Mouse (Mus musculus): Measurements from ENCODE around the gene Galr3. TPM values are rescaled to one million over a fixed set of nuclear protein-coding genes. Genes with fewer than 3 reads are reported as not detected.

Gene Galr3
- not detected in 2 replicates for polyA plus RNA-seq (2015; fragmentation: Nextera tagmentation; extraction: Ambion mirVana)

- Histone ChIP-seq H3K9me3 (ENCODE audit: control insufficient read depth, low read length) (no peaks in the 10 kb centered on the region), H3K4me2 (ENCODE audit: low read length) (peak within 1 kb of the TSS; percentile 76), H3K36me3 (ENCODE audit: control insufficient read depth, insufficient read depth) (no peaks in the 10 kb centered on the region), H3K27ac (ENCODE audit: low read length) (no peak within 1 kb of the TSS), H3K9ac (replicated peaks; ENCODE audit: low read depth, low read length) (peak within 1 kb of the TSS; percentile 58), H3K4me3 (replicated peaks; ENCODE audit: low read length) (peak within 1 kb of the TSS; percentile 61), H3K27me3 (replicated peaks; ENCODE audit: control insufficient read depth, insufficient read depth, low read length) (peaks cover 44% of the 10 kb centered on the region), H3K4me1 (replicated peaks; ENCODE audit: control insufficient read depth, insufficient read depth, low read length) (peaks cover 18% of the 10 kb centered on the region)
- no peak for ATAC-seq
- 73% methylated on average over 6 of the region's 6 CpGs for WGBS
Observed at GRCm38 (mm10) chr15:79041585-79041984, at the start of gene Galr3. Gene Galr3 (plus strand): TSS chr15:79041885.

GRCm38 (mm10) chr15:78992235-78992634 is 49.5 kb upstream of the Galr3 start:
- Histone ChIP-seq H3K27me3 (replicated peaks; ENCODE audit: control insufficient read depth, insufficient read depth, low read length) (no peaks in the 10 kb centered on the region), H3K36me3 (ENCODE audit: control insufficient read depth, insufficient read depth) (peaks cover 23% of the 10 kb centered on the region), H3K27ac (ENCODE audit: low read length) (no peak overlapping the region), H3K9me3 (ENCODE audit: control insufficient read depth, low read length) (no peaks in the 10 kb centered on the region), H3K4me3 (replicated peaks; ENCODE audit: low read length) (no peak overlapping the region), H3K4me1 (replicated peaks; ENCODE audit: control insufficient read depth, insufficient read depth, low read length) (peaks cover 12% of the 10 kb centered on the region), H3K9ac (replicated peaks; ENCODE audit: low read depth, low read length) (no peak overlapping the region), H3K4me2 (ENCODE audit: low read length) (no peak overlapping the region)
- no peak for ATAC-seq
- WGBS = 94% methylated on average over 7 of the region's 7 CpGs

GRCm38 (mm10) chr15:78992925-78993324 is 48.8 kb upstream of the Galr3 start:
- 95% methylated on average over 24 of the region's 24 CpGs for WGBS
- H3K4me3 ChIP-seq (replicated peaks; ENCODE audit: low read length) = no peak overlapping the region

GRCm38 (mm10) chr15:78995916-78996315 is 45.8 kb upstream of the Galr3 start:
- Histone ChIP-seq H3K9ac (replicated peaks; ENCODE audit: low read depth, low read length) (no peak overlapping the region), H3K9me3 (ENCODE audit: control insufficient read depth, low read length) (no peaks in the 10 kb centered on the region), H3K4me3 (replicated peaks; ENCODE audit: low read length) (no peak overlapping the region), H3K36me3 (ENCODE audit: control insufficient read depth, insufficient read depth) (peaks cover 29% of the 10 kb centered on the region), H3K27ac (ENCODE audit: low read length) (no peak overlapping the region), H3K4me1 (replicated peaks; ENCODE audit: control insufficient read depth, insufficient read depth, low read length) (no peaks in the 10 kb centered on the region), H3K4me2 (ENCODE audit: low read length) (no peak overlapping the region), H3K27me3 (replicated peaks; ENCODE audit: control insufficient read depth, insufficient read depth, low read length) (no peaks in the 10 kb centered on the region)
- WGBS = 96% methylated on average over 4 of the region's 4 CpGs
- no peak for ATAC-seq

More at GRCm38 (mm10) chr15:78992925-78993324, 48.8 kb upstream of the Galr3 start:
- ATAC-seq = no peak
- Histone ChIP-seq H3K36me3 (ENCODE audit: control insufficient read depth, insufficient read depth) (peaks cover 23% of the 10 kb centered on the region), H3K4me1 (replicated peaks; ENCODE audit: control insufficient read depth, insufficient read depth, low read length) (peaks cover 6% of the 10 kb centered on the region), H3K9ac (replicated peaks; ENCODE audit: low read depth, low read length) (no peak overlapping the region), H3K27me3 (replicated peaks; ENCODE audit: control insufficient read depth, insufficient read depth, low read length) (no peaks in the 10 kb centered on the region), H3K4me2 (ENCODE audit: low read length) (no peak overlapping the region), H3K27ac (ENCODE audit: low read length) (no peak overlapping the region), H3K9me3 (ENCODE audit: control insufficient read depth, low read length) (no peaks in the 10 kb centered on the region)

GRCm38 (mm10) chr15:78996663-78997062 is 45.0 kb upstream of the Galr3 start:
- no peaks in the 10 kb centered on the region for H3K4me1 ChIP-seq (replicated peaks; ENCODE audit: control insufficient read depth, insufficient read depth, low read length)
- no peak overlapping the region for H3K4me2 ChIP-seq (ENCODE audit: low read length)
- WGBS = 82% methylated on average over 3 of the region's 3 CpGs
- H3K27me3 ChIP-seq (replicated peaks; ENCODE audit: control insufficient read depth, insufficient read depth, low read length) = no peaks in the 10 kb centered on the region
- ATAC-seq = no peak
- H3K9me3 ChIP-seq (ENCODE audit: control insufficient read depth, low read length) = no peaks in the 10 kb centered on the region
- peaks cover 26% of the 10 kb centered on the region for H3K36me3 ChIP-seq (ENCODE audit: control insufficient read depth, insufficient read depth)
- no peak overlapping the region for H3K9ac ChIP-seq (replicated peaks; ENCODE audit: low read depth, low read length)
- no peak overlapping the region for H3K4me3 ChIP-seq (replicated peaks; ENCODE audit: low read length)
- no peak overlapping the region for H3K27ac ChIP-seq (ENCODE audit: low read length)

GRCm38 (mm10) chr15:78998348-78998747 is 43.3 kb upstream of the Galr3 start:
- H3K9me3 ChIP-seq (ENCODE audit: control insufficient read depth, low read length) = no peaks in the 10 kb centered on the region
- H3K9ac ChIP-seq (replicated peaks; ENCODE audit: low read depth, low read length) = no peak overlapping the region
- H3K36me3 ChIP-seq (ENCODE audit: control insufficient read depth, insufficient read depth) = peaks cover 23% of the 10 kb centered on the region; the same call in 1 of the 2 replicates
- H3K27me3 ChIP-seq (replicated peaks; ENCODE audit: control insufficient read depth, insufficient read depth, low read length) = no peaks in the 10 kb centered on the region
- no peak overlapping the region for H3K4me3 ChIP-seq (replicated peaks; ENCODE audit: low read length)
- ATAC-seq = no peak
- H3K4me1 ChIP-seq (replicated peaks; ENCODE audit: control insufficient read depth, insufficient read depth, low read length) = no peaks in the 10 kb centered on the region
- H3K4me2 ChIP-seq (ENCODE audit: low read length) = no peak overlapping the region
- WGBS = 67% methylated on average over 8 of the region's 8 CpGs
- H3K27ac ChIP-seq (ENCODE audit: low read length) = no peak overlapping the region

- H3K9ac ChIP-seq (replicated peaks; ENCODE audit: low read depth, low read length) = no peak overlapping the region
- no peak for ATAC-seq
- no peaks in the 10 kb centered on the region for H3K9me3 ChIP-seq (ENCODE audit: control insufficient read depth, low read length)
- H3K27me3 ChIP-seq (replicated peaks; ENCODE audit: control insufficient read depth, insufficient read depth, low read length) = no peaks in the 10 kb centered on the region
- H3K4me3 ChIP-seq (replicated peaks; ENCODE audit: low read length) = no peak overlapping the region
- peaks cover 23% of the 10 kb centered on the region; the same call in 1 of the 2 replicates for H3K36me3 ChIP-seq (ENCODE audit: control insufficient read depth, insufficient read depth)
- H3K4me2 ChIP-seq (ENCODE audit: low read length) = no peak overlapping the region
- WGBS = 85% methylated on average over 11 of the region's 11 CpGs
- no peaks in the 10 kb centered on the region for H3K4me1 ChIP-seq (replicated peaks; ENCODE audit: control insufficient read depth, insufficient read depth, low read length)
- no peak overlapping the region for H3K27ac ChIP-seq (ENCODE audit: low read length)
Observed at GRCm38 (mm10) chr15:78999586-78999985, 42.1 kb upstream of the Galr3 start.

GRCm38 (mm10) chr15:79000357-79000791 is 41.3 kb upstream of the Galr3 start:
- no peak overlapping the region for H3K27ac ChIP-seq (ENCODE audit: low read length)
- 87% methylated on average over 7 of the region's 7 CpGs for WGBS
- no peaks in the 10 kb centered on the region for H3K9me3 ChIP-seq (ENCODE audit: control insufficient read depth, low read length)
- H3K36me3 ChIP-seq (ENCODE audit: control insufficient read depth, insufficient read depth) = peaks cover 21% of the 10 kb centered on the region
- no peak for ATAC-seq
- no peaks in the 10 kb centered on the region for H3K4me1 ChIP-seq (replicated peaks; ENCODE audit: control insufficient read depth, insufficient read depth, low read length)
- H3K4me2 ChIP-seq (ENCODE audit: low read length) = no peak overlapping the region
- no peaks in the 10 kb centered on the region for H3K27me3 ChIP-seq (replicated peaks; ENCODE audit: control insufficient read depth, insufficient read depth, low read length)
- no peak overlapping the region for H3K4me3 ChIP-seq (replicated peaks; ENCODE audit: low read length)
- no peak overlapping the region for H3K9ac ChIP-seq (replicated peaks; ENCODE audit: low read depth, low read length)

- WGBS = 92% methylated on average over 5 of the region's 5 CpGs
- no peak overlapping the region for H3K9ac ChIP-seq (replicated peaks; ENCODE audit: low read depth, low read length)
Observed at GRCm38 (mm10) chr15:79001559-79001958, 40.1 kb upstream of the Galr3 start.

GRCm38 (mm10) chr15:79002036-79002435 is 39.6 kb upstream of the Galr3 start:
- H3K9ac ChIP-seq (replicated peaks; ENCODE audit: low read depth, low read length) = no peak overlapping the region
- no peaks in the 10 kb centered on the region for H3K4me1 ChIP-seq (replicated peaks; ENCODE audit: control insufficient read depth, insufficient read depth, low read length)
- WGBS = 51% methylated on average over 19 of the region's 19 CpGs
- H3K36me3 ChIP-seq (ENCODE audit: control insufficient read depth, insufficient read depth) = peaks cover 25% of the 10 kb centered on the region
- no peak overlapping the region for H3K4me2 ChIP-seq (ENCODE audit: low read length)
- H3K27ac ChIP-seq (ENCODE audit: low read length) = no peak overlapping the region
- no peaks in the 10 kb centered on the region for H3K9me3 ChIP-seq (ENCODE audit: control insufficient read depth, low read length)
- H3K4me3 ChIP-seq (replicated peaks; ENCODE audit: low read length) = no peak overlapping the region
- no peaks in the 10 kb centered on the region for H3K27me3 ChIP-seq (replicated peaks; ENCODE audit: control insufficient read depth, insufficient read depth, low read length)
- ATAC-seq = no peak

More at GRCm38 (mm10) chr15:79001559-79001958, 40.1 kb upstream of the Galr3 start:
- no peaks in the 10 kb centered on the region for H3K9me3 ChIP-seq (ENCODE audit: control insufficient read depth, low read length)
- H3K27me3 ChIP-seq (replicated peaks; ENCODE audit: control insufficient read depth, insufficient read depth, low read length) = no peaks in the 10 kb centered on the region
- no peak overlapping the region for H3K27ac ChIP-seq (ENCODE audit: low read length)
- no peaks in the 10 kb centered on the region for H3K4me1 ChIP-seq (replicated peaks; ENCODE audit: control insufficient read depth, insufficient read depth, low read length)
- H3K36me3 ChIP-seq (ENCODE audit: control insufficient read depth, insufficient read depth) = peaks cover 25% of the 10 kb centered on the region
- H3K4me3 ChIP-seq (replicated peaks; ENCODE audit: low read length) = no peak overlapping the region
- ATAC-seq = no peak
- no peak overlapping the region for H3K4me2 ChIP-seq (ENCODE audit: low read length)
